Mouse (Mus musculus): ENCODE measurements around the gene Astn1.

- TF ChIP-seq CTCF (IDR thresholded peaks at IDR 0.05; ENCODE audit: control insufficient read depth, insufficient read depth, insufficient replicate concordance, low read depth, low read length): no peak
- TF ChIP-seq POLR2A (IDR thresholded peaks at IDR 0.05; ENCODE audit: control insufficient read depth, low read depth, low read length): no peak
Measured at GRCm38 (mm10) chr1:158516558-158516957, 154.5 kb downstream of the Astn1 start.
